Mouse (Mus musculus): ENCODE data around the gene Kctd18.

DNA sequence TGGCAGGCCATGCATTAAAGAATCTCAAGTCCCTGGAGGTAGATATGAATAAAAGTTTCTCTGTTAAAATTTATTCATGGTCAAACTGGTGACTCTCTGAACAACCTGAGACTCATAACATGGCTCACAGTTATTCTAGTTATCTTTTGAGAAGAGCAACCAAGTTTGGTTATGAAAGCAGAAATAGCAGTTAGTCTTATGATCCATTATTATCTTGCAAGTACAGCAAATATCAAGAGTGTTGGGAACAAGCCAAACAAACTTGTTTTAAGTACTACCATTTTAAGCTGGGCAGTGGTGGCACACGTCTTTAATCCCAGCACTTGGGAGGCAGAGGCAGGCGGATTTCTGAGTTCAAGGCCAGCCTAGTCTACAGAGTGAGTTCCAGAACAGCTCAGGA, 27.5 kb downstream of the Kctd18 start:
- no peak for TF ChIP-seq POLR2A (IDR thresholded peaks at IDR 0.05; ENCODE audit: borderline replicate concordance, insufficient read depth, low read length)
- no peak for TF ChIP-seq CTCF (IDR thresholded peaks at IDR 0.05; ENCODE audit: borderline replicate concordance, insufficient read depth, low read depth, low read length)

Data from cerebellum, adult 2 months (tissue).